Mouse (Mus musculus): ENCODE results near the gene Ikzf1.

The Ikzf1 gene

GRCm38 (mm10) chr11:11766736-11767135 is 81.9 kb downstream of the Ikzf1 start:
- DNase-seq (ENCODE audit: low read depth) = no peak

GRCm38 (mm10) chr11:11768057-11768456 is 83.3 kb downstream of the Ikzf1 start:
- DNase-seq (ENCODE audit: low read depth) = no peak

GRCm38 (mm10) chr11:11769281-11769680 is 84.5 kb downstream of the Ikzf1 start:
- no peak for DNase-seq (ENCODE audit: low read depth)

GRCm38 (mm10) chr11:11770691-11771090 is 85.9 kb downstream of the Ikzf1 start:
- DNase-seq (ENCODE audit: low read depth) = no peak

- no peak for DNase-seq (ENCODE audit: low read depth)
Observed at GRCm38 (mm10) chr11:11772196-11772595, 87.4 kb downstream of the Ikzf1 start.

- no peak for DNase-seq (ENCODE audit: low read depth)
Observed at GRCm38 (mm10) chr11:11774384-11774783, 89.6 kb downstream of the Ikzf1 start.

GRCm38 (mm10) chr11:11774893-11775292 is 90.1 kb downstream of the Ikzf1 start:
- DNase-seq (ENCODE audit: low read depth) = no peak

GRCm38 (mm10) chr11:11776071-11776821 is 91.4 kb downstream of the Ikzf1 start:
- no peak for DNase-seq (ENCODE audit: low read depth)

GRCm38 (mm10) chr11:11776822-11777174 is 92.0 kb downstream of the Ikzf1 start:
- DNase-seq (ENCODE audit: low read depth) = no peak

GRCm38 (mm10) chr11:11777246-11777645 is 92.4 kb downstream of the Ikzf1 start:
- no peak for DNase-seq (ENCODE audit: low read depth)

- DNase-seq (ENCODE audit: low read depth) = no peak
Observed at GRCm38 (mm10) chr11:11777796-11778195, 93.0 kb downstream of the Ikzf1 start.

- no peak for DNase-seq (ENCODE audit: low read depth)
Observed at GRCm38 (mm10) chr11:11778345-11778744, 93.5 kb downstream of the Ikzf1 start.

GRCm38 (mm10) chr11:11781728-11782127 is 96.9 kb downstream of the Ikzf1 start:
- DNase-seq (ENCODE audit: low read depth) = no peak

- no peak for DNase-seq (ENCODE audit: low read depth)
Observed at GRCm38 (mm10) chr11:11785457-11785856, 100.7 kb downstream of the Ikzf1 start.

GRCm38 (mm10) chr11:11788521-11788974 is 103.7 kb downstream of the Ikzf1 start:
- peak; percentile 78 for DNase-seq (ENCODE audit: low read depth)

GRCm38 (mm10) chr11:11794626-11795025 is 109.8 kb downstream of the Ikzf1 start:
- no peak for DNase-seq (ENCODE audit: low read depth)

GRCm38 (mm10) chr11:11798690-11799089 is 113.9 kb downstream of the Ikzf1 start:
- no peak for DNase-seq (ENCODE audit: low read depth)

GRCm38 (mm10) chr11:11800304-11800703 is 115.5 kb downstream of the Ikzf1 start:
- DNase-seq (ENCODE audit: low read depth) = no peak

GRCm38 (mm10) chr11:11801067-11801466 is 116.3 kb downstream of the Ikzf1 start:
- no peak for DNase-seq (ENCODE audit: low read depth)

GRCm38 (mm10) chr11:11804421-11804820 is 119.6 kb downstream of the Ikzf1 start:
- no peak for DNase-seq (ENCODE audit: low read depth)

- no peak for DNase-seq (ENCODE audit: low read depth)
Observed at GRCm38 (mm10) chr11:11805951-11806350, 121.1 kb downstream of the Ikzf1 start.

GRCm38 (mm10) chr11:11808035-11808819 is 123.4 kb downstream of the Ikzf1 start:
- no peak for DNase-seq (ENCODE audit: low read depth)

GRCm38 (mm10) chr11:11808820-11809403 is 124.1 kb downstream of the Ikzf1 start, which contains the start of gene Fignl1:
Gene Fignl1, minus strand, starts transcription at chr11:11808962.
- peak; percentile 97 for DNase-seq (ENCODE audit: low read depth)
